Mouse (Mus musculus) c-Kit-positive CD71-positive TER-119-positive erythroid progenitor cells, embryonic 14.5 days (primary cell): ENCODE results near the gene Ets1.

Experiments
- DNase-seq: peaks from one replicate; pipeline ENCODE4 v3.0.0-alpha.2; 2013; ENCODE audit warnings: low spot score

The Ets1 gene

GRCm38 (mm10) chr9:32616516-32617429 lies 19.2 kb upstream of the Ets1 start:
- no peak for DNase-seq

- DNase-seq, result no peak
Observed at GRCm38 (mm10) chr9:32617430-32617768, 18.6 kb upstream of the Ets1 start.

- DNase-seq, result no peak
Observed at GRCm38 (mm10) chr9:32618544-32619120, 17.4 kb upstream of the Ets1 start.

GRCm38 (mm10) chr9:32619661-32620060 lies 16.4 kb upstream of the Ets1 start:
- no peak for DNase-seq

GRCm38 (mm10) chr9:32620446-32620845 lies 15.6 kb upstream of the Ets1 start:
- no peak for DNase-seq

GRCm38 (mm10) chr9:32629385-32629981 lies 6.5 kb upstream of the Ets1 start:
- DNase-seq, result no peak

- no peak for DNase-seq
Observed at GRCm38 (mm10) chr9:32631341-32631740, 4.7 kb upstream of the Ets1 start.

- DNase-seq, result no peak
Observed at GRCm38 (mm10) chr9:32632237-32632636, 3.8 kb upstream of the Ets1 start.

- no peak for DNase-seq
Observed at GRCm38 (mm10) chr9:32644981-32645380, 9.0 kb downstream of the Ets1 start.

GRCm38 (mm10) chr9:32645475-32645874 lies 9.5 kb downstream of the Ets1 start:
- DNase-seq, result no peak

GRCm38 (mm10) chr9:32646539-32647258 lies 10.7 kb downstream of the Ets1 start:
- DNase-seq, result no peak

- no peak for DNase-seq
Observed at GRCm38 (mm10) chr9:32647506-32648250, 11.7 kb downstream of the Ets1 start.

- no peak for DNase-seq
Observed at GRCm38 (mm10) chr9:32648286-32648685, 12.3 kb downstream of the Ets1 start.

GRCm38 (mm10) chr9:32650738-32651137 lies 14.7 kb downstream of the Ets1 start:
- no peak for DNase-seq

- no peak for DNase-seq
Observed at GRCm38 (mm10) chr9:32652112-32652511, 16.1 kb downstream of the Ets1 start.

GRCm38 (mm10) chr9:32654305-32654704 lies 18.3 kb downstream of the Ets1 start:
- no peak for DNase-seq

- no peak for DNase-seq
Observed at GRCm38 (mm10) chr9:32656351-32656844, 20.4 kb downstream of the Ets1 start.

GRCm38 (mm10) chr9:32657124-32657523 lies 21.1 kb downstream of the Ets1 start:
- DNase-seq, result no peak

GRCm38 (mm10) chr9:32660406-32660960 lies 24.5 kb downstream of the Ets1 start:
- no peak for DNase-seq

- DNase-seq, result no peak
Observed at GRCm38 (mm10) chr9:32661071-32661470, 25.1 kb downstream of the Ets1 start.

- no peak for DNase-seq
Observed at GRCm38 (mm10) chr9:32661561-32661960, 25.5 kb downstream of the Ets1 start.
